Mouse (Mus musculus): ENCODE data around the gene Use1.
"Not testable (repeated sequence)": the region's sequence is repeated elsewhere in the genome, so short reads cannot be mapped to it uniquely, and the experiment has no call there.

Gene Use1

DNA sequence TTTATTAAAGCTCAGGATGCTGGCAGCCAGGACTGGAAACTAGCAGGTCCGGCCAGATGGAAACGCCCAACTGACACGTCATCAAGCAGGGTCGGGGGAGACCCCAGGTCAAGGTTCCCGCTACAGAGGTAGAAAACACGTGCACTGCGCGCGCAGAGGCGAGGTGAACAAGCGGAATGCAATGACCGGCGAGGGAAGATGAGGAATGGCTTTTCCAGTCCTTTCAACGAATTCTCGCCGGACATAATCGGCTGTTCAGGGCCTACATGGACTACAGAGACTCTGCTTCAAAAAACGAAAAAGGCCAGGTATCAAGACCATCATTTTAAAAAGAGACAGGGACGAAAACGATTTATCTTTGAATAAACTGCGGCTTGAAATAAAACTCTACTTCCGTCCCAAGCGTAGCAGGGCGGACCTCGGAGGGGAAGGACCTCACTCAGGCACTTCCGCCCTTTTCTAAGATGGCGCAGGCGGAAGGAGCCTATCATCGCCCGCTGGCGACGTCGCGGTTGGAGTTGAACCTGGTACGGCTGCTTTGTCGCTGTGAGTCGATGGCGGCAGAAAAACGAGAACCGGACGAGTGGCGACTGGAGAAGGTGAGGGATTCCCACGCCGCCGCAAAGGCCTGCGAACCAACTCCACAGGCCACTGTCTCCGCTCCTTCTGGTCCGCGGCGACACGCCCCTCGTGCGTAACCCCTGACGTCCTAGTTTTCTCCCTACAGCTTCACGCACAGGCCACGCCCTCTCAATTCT is at the start of gene Use1:
Use1 (plus strand) TSS at position 78 of the 758 bp plus-strand sequence.
- peak; percentile 90 to 92 for DNase-seq (ENCODE audit: low spot score in 2 of 2)

DNA sequence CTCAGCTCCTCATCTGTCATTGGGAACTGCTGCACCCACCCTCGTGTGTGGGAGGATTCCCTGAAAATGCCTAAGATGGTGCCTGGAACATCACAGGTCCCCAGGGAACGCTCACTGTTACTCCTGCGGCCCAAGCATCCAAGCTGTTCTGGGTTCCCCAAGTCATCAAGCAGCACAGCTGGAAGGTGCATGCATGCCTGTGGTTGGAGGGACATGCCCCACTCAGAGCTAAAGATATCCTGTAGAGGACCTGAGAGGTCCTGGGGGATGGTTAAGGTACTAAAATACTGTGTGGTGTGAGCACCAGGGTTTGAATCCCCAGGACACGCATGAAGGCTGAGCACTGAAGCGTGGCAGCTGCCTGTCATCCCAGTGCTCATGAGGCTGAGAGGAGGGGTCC is 48.0 kb upstream of the Use1 start:
- DNase-seq (ENCODE audit: low spot score in 2 of 2) = not testable (repeated sequence)

DNA sequence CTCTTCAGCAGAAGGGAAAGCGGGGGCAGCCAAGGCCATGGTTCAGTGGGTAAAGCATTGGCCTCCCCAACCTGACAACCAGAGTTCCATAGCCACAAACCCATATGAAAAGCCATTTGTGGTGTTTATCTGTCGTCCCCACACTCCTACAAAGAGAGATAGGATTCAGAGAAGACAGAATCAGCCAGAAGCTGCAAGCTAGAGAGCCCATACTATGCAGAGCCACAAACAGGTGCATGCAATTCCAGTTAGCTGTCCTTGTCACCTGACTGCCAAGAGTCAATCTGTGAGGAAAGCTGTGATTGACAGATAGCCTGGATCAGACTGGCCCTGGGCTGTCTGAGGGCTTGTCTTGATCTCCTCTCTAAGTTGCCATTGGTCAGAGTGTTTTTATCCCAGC is 46.9 kb upstream of the Use1 start:
- not testable (repeated sequence) for DNase-seq (ENCODE audit: low spot score in 2 of 2)

DNA sequence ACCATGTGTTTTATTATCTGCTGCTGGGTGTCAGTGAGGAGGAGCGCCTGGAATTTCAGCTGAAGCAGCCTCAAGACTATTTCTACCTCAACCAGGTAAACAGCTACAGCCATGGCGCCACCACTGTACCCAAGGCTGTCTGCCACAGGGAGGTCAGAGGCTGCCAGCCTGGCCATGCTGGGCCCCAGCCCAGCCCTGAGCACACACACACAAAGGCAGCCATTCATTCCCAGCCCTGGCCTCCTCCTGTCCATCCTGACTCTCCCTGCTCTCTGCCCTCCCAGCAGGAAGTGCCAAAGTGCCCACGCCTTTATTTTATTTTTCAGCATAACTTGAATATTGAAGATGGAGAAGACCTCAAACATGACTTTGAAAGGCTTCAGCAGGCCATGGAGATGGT is 43.7 kb upstream of the Use1 start:
- no peak for DNase-seq (ENCODE audit: low spot score in 2 of 2)

DNA sequence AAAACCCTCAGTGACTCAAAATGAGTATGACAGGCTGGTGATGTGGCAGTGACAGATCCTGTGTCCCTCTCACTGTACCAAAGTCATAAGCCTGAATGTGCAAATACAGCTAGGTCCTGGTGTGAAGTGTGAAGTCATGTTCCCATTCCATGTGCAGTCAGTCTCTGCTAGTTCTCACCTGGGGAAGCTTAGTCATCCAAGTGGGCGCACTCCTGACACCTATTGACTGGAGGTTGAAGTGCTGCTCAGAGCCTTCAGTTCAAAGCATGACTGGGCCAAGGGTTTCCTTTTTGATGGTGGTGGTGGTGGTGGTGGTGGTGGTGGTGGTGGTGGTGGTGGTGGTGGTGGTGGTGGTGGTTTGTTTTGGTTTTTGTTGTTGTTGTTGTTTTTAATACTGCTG is 41.8 kb upstream of the Use1 start:
- DNase-seq (ENCODE audit: low spot score in 2 of 2) = peak in 1 of 2 experiments; percentile 23

DNA sequence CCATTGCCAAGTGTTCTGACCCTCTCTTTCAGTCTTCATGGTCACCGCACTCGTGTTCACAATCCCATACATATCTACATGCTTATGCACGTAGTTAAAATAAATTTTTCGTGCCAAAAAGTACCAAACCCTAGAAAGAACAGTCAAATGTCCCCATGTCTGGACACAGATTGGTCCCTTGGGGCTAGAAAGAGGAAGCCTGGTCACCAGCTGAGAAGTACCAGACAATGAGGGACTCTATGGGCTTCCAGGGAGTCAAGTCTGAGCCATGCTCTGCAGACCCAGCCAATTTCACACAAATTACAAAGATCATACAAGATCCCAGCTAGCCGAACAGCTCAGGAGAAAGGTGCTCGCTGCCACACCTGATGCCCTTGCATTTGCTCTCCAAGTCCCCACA is 28.8 kb upstream of the Use1 start:
- not testable (repeated sequence) for DNase-seq (ENCODE audit: low spot score in 2 of 2)

DNA sequence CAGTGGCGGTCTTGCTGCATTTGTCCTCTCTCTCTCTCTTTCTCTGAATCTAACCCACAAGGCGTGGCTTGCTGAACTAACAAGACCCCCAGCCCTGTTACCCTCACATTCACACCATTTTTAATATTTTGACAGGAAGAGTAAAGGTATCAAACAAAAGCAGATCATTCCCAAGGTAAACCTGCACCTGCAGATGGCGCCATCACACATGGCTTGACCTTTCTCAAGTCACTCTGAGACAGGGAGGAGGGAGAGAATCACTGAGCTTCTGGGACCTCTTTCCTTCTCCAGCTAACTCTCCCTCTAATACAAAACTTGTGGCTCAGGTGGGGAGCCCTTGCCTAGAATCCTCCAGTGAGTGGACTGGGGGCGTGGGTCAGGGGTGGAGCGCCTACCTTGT is 26.0 kb upstream of the Use1 start:
- no peak for DNase-seq (ENCODE audit: low spot score in 2 of 2)

DNA sequence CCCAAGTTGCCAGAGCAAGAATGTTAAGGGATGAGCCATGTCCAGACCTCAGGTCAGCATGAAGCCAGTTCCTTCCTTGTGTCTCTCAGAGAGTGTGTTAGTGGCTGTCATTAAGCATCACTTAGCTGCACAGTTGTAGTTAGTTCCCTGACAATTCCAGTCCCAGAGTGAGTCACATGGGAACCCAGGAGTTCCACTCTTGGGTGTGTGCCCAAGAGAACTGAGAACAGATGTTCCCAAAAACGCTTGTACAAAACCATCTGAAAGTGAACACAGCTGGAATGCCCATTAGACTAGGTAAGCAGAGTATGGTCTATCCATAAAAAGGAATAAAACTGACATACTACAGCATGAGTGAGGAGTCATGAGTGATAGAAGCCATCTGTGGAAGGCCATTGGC is 20.1 kb upstream of the Use1 start:
- no peak for DNase-seq (ENCODE audit: low spot score in 2 of 2)

DNA sequence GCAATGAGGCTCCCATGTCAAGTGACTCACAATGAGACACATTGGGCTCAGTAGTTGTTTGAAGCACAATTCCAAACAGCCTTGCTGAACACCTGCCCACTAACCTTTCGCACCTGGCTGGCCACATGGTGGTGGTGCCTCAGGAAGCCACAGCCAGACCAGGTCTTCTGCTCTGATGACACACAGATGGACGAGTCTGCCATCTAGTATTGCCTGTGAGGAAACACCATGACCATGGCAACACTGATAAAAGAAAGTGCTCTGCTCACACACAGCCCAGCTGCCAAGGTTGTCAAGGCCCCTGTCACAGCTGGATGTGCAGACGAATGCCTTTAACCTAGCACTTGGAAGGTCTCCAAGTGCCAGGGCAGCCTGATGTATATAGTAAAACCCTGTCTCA is 15.5 kb upstream of the Use1 start:
- no peak for DNase-seq (ENCODE audit: low spot score in 2 of 2)

DNA sequence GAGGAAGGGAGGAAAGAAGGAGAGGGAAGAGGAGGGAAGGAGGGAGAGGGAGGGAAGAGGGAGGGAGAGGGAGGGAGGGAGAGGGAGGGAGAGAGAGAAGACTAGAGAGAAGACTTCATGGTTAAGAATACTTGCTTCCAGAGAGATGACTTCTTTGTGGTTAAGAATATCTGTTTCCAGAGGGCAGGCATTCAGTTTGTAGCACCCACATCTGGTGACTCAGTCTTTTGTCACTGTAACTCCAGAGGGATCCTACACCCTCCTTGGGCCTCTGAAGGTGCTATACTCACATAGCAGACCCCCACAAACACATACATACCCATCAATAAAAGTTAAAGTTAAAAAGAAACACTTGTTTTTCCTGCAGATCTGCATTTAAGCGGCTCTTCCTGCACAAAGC is 15.1 kb upstream of the Use1 start:
- no peak for DNase-seq (ENCODE audit: low spot score in 2 of 2)

DNA sequence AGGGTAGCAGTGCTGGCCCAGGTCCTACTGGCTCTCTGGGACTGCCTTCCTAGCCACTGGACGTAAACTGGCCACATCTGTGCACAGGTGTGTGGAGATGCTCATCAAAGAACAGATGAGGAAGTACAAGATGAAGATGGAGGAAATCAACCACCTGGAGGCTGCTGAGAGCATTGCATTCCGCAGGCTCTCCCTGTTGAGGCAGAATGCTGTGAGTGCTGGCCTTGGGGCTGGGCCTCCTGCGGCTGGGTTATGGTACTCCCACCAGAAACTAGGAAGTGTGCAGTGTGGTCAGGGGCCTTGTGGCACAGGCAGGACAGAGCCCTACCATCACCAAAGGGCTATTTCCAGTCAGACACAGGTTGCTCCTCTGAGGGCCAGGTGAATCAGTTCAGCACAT is 8.6 kb upstream of the Use1 start:
- no peak for DNase-seq (ENCODE audit: low spot score in 2 of 2)

DNA sequence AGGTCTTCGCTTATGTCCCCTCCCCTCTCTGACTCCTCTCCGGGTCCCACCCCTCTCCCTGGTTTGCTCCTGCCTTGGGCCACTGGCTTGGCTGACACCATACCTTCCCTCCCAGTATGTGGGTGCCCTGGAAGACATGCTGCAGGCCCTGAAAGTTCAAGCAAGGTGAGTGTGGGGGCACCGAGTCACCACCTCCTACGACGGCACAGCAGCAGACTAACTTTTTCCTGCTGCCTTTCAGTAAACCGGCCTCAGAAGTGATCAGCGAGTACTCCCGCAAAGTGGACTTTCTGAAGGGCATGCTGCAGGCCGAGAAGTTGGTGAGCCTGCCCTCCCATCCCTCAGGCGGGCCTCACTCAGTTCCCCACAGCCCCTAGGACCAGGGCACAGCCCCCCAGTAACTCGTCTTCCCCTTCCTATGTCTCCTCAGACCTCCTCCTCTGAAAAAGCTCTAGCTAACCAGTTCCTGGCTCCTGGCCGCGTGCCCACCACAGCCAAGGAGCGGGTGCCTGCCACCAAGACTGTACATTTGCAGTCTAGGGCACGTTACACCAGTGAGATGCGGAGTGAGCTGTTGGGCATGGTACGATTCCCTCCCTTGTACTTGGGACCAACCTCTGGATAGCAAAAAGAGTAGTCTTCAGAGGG is 1.0 kb downstream of the Use1 start:
- no peak for DNase-seq (ENCODE audit: low spot score in 2 of 2)

DNA sequence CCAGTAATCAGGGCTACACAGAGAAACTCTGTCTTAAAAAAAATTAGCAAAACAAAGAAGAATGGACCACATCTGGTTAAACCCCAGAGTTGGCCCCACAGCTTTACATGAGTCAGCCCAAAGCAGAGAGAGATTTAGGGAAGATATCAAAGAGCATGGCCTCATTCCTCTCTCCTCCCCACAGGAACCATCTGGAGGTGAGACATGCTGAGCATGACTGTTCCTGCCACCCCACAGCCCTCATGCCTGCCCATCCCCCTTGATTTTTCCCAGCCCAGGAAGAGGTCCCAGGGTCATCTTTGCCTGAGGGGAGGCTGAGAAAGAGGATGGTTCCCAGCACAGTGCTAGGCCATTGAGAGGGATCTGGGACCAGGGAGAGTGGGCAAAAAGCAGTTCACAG is 1.7 kb downstream of the Use1 start:
- no peak for DNase-seq (ENCODE audit: low spot score in 2 of 2)

DNA sequence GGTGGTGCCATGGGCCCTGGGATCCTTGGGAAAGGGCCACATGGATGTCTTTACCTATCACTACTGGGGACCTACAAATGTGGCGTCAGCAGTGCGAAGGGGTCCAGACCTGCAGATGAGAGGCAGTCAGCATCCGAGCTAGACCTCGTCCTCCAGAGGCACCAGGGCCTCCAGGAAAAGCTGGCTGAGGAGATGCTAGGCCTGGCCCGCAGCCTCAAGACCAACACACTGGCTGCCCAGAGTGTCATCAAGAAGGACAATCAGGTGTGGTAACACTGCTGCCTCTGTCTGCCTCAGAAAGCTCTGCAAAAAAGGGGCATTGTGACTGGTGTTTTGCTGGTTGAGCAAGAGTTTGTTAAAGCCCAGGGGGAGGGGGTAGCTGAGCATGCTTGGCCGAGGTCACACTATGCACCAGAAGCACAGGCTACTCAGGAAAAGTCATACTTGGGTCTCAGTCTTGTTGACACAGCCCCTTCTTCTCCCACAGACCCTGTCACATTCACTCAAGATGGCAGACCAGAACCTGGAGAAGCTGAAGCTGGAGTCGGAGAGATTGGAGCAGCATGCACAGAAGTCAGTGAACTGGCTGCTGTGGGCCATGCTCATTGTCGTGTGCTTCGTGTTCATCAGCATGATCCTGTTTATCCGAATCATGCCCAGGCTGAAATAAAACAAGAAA is 2.5 kb downstream of the Use1 start:
- no peak for DNase-seq (ENCODE audit: low spot score in 2 of 2)

DNA sequence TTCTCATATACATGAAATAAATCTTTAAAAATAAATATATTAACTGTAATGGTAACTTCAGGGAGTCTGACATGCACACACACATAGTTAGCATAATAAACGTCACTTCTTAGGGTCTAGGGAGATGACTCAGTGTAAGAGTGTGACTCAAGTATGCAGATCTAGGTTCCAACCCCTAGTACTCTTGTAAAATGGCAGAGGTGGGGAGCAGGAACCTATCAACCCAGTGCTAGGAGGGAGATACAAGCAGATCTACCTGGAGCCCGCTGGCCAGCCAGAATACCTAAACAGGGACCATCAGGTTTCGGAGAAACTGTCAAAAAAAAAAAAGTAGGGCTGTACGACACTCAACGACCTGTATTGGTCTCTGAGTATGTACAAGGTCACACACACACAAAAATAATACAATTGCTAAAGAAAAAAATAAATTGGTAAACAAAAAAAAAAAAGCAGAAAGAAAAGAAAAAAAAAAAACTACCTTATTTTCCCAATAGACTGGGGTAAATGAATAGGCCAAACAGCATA is 4.1 kb downstream of the Use1 start:
- no peak for DNase-seq (ENCODE audit: low spot score in 2 of 2)

DNA sequence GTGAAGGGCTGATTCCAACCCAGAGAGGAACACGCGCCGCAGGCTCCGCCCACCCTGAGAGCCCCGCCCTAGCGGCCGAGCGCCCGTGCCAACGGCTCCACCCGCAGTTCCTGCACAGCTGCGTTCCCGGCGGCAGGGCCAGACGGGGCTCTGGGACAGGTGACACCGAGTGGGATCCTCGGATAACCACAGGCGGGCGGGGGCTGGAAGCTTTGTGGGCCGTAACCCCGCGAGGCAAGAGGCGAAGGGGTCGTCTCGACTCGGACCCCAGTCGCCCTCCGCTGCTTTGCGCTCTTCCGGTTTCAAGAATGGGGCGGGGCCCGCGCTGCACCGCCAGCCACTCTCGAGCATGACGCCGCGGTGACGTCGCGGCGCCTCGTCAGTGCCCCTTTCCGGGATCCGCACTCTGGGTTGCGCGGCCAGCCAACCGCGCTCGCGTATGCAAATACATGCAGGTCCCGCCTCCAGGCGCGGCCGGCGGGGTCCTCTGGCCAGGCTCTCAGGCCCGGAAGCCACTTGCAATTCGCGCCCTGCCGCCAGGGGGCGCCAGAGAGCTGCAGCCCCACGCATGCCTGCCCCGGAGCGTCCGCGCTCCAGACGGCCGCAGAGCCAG is 4.7 kb downstream of the Use1 start, which contains the start of gene Ocel1:
Ocel1 (plus strand) TSS at position 63 of the 613 bp plus-strand sequence.
- peak; percentile 97 to 98 for DNase-seq (ENCODE audit: low spot score in 2 of 2)

DNA sequence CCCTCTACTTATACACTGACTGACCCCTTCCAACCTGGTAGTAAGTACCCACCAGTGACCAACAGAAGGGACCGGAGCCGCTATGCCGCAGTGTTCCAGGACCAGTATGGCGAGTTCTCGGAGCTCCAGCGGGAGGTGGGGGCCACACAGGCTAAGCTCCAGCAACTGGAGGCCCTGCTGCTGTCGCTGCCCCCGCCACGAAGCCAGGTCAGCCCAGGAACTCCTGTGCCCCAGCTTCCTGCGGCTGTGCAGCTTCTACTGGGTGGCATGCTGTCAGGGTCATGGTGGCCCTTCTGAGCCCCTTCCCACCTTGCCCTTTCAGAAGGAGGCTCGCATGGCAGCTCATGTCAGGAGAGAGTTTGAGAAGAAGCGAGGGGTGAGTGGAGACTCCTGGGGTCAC is 5.8 kb downstream of the Use1 start:
- no peak for DNase-seq (ENCODE audit: low spot score in 2 of 2)

DNA sequence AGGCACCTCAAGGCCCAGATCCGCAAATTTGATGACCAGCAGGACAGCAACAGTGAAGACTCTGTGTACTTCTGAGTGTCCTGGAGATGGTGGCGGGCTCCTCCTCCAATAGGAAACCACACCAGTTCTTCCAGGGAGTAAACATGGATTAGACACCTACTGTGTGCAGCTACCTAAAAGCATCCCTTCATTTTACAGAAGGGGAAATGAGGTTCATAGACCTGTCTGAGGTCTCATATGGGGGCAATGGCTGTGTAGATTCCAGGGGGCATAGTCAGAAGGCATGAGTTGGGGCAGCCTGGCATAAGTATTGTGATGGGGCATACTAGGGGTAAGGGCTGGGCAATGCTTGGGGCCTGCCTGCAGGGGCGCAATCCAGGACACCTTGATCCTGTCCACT is 6.4 kb downstream of the Use1 start:
- no peak for DNase-seq (ENCODE audit: low spot score in 2 of 2)

DNA sequence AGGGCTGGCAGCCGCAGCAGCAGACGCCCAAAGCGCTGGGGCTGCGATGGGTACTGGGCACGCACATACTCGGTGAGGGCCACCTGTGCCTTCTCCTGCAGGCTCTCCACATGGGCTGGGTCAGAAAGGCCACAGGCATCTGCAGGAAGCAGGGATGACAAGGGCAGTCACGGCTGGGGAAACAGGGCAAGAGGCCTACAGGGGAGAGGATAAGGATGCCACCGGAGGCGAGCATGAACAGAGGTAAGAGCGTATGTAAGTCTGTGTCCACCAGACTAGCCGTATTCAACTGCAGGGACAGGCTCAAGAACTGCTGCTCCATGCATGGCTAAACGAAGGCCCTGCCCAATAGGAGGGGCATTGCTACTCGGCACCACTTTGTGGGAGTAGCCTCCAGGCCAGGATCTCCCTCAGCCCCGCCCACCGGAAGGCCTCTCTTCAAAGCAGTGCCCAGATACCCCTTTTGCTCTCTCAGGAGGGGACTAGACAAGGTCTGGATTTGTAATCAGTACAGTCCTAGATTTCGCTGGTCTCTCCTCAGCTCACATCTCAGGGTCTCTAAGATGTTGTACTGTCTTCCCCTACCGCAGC is 8.1 kb downstream of the Use1 start:
- no peak for DNase-seq (ENCODE audit: low spot score in 2 of 2)

DNA sequence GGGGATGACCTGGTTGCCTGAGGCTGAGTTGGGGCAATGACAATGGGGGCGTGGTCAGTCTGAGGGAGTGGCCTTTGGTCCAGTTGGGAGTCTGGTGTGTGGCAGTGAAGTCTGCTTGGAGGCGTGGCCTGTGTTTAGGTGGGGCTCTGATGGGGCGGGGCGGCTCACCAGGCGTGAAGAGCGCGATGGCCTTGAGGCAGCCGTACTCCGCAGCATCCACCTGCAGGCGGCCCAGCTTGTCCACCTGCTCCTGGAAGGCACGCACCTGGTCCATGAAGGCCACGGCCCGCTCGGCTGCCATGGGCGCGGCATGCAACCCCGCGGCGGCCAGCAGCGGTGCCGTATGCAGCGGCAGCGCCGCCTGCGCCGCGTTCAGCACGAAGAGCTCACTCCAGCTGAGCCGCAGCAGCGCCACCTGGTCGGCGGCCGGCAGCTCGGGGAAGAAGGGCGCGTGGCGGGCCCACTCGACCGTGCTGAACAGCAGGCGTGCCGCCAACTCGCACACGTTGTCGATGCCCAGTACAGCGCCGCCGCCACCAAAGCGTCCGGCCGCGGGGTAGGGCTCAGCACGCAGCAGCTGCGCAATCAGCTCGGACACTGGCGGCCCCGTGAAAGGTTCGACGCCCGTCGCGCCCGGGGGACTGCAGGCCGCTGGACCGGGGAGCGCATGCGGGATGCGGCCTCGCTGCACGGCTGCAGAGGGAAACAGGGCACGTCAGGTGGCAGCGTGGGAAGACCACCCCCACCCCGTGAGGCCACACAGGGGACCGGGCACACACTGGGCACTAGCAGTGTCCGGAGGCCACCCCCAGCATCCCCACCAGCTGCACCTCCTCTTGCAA is 9.2 kb downstream of the Use1 start:
- DNase-seq (ENCODE audit: low spot score in 2 of 2) = peak; percentile 57 to 76
